Mouse (Mus musculus) forebrain, embryonic 16.5 days (tissue): ENCODE measurements around the gene Pth1r. TPM values are rescaled to one million over a fixed set of nuclear protein-coding genes. Genes with fewer than 3 reads are reported as not detected.

Experiments
- ATAC-seq: fragments of 200-750 bp; cut with Nextera tagmentation; 2 replicates; pipeline ENCODE4 v1.8.0; 2017; ENCODE audit warnings: mild to moderate bottlenecking, moderate library complexity
- H3K27ac ChIP-seq: fragments of 300-500 bp; sonication (generic); 2 replicates; pipeline ENCODE4 v1.5.1; 2014; ENCODE audit warnings: low read length, control low read depth
- H3K27me3 ChIP-seq: fragments of 300-500 bp; sonication (generic); replicated peaks from 2 replicates; pipeline ENCODE4 v1.6.1; 2014; ENCODE audit warnings: low read length; ENCODE audit not compliant: control insufficient read depth, insufficient read depth
- H3K36me3 ChIP-seq: fragments of 300-500 bp; sonication (generic); 2 replicates; pipeline ENCODE4 v1.6.1; 2014; ENCODE audit not compliant: control insufficient read depth, insufficient read depth
- H3K4me1 ChIP-seq: fragments of 300-500 bp; sonication (generic); replicated peaks from 2 replicates; pipeline ENCODE4 v1.6.1; 2014; ENCODE audit warnings: low read length; ENCODE audit not compliant: control insufficient read depth, insufficient read depth
- H3K4me2 ChIP-seq: fragments of 300-500 bp; sonication (generic); 2 replicates; pipeline ENCODE4 v1.6.1; 2014; ENCODE audit warnings: mild to moderate bottlenecking, low read length, control low read depth
- H3K4me3 ChIP-seq: fragments of 300-500 bp; sonication (generic); replicated peaks from 2 replicates; pipeline ENCODE4 v1.5.1; 2014; ENCODE audit warnings: mild to moderate bottlenecking, low read length, control low read depth
- H3K9ac ChIP-seq: fragments of 300-500 bp; sonication (generic); replicated peaks from 2 replicates; pipeline ENCODE4 v1.6.1; 2014; ENCODE audit warnings: low read depth, low read length, control low read depth
- H3K9me3 ChIP-seq: fragments of 300-500 bp; sonication (generic); 2 replicates; pipeline ENCODE4 v1.6.1; 2016; ENCODE audit warnings: low read length; ENCODE audit not compliant: control insufficient read depth
- WGBS: fragments of 180-500 bp; shearing (Covaris S2); extraction: QIAGEN DNeasy Blood & Tissue Kit; methylation state at CpG from one replicate; pipeline ENCODE4 v1.1.7; 2014; 5-methylcytosine and 5-hydroxymethylcytosine counted together
- polyA plus RNA-seq: library from polyadenylated mRNA; unstranded; fragments of >200 nt; fragmentation: Nextera tagmentation; extraction: Ambion mirVana; gene quantifications from 2 replicates; pipeline ENCODE4 v1.2.1, GENCODE M21; 2015

The Pth1r gene
- 6.4 and 8.4 TPM in 2 replicates for polyA plus RNA-seq

- H3K4me1 ChIP-seq = peaks cover 12% of the 10 kb centered on the region
- no peaks in the 10 kb centered on the region for H3K36me3 ChIP-seq
- H3K27me3 ChIP-seq = peaks cover 19% of the 10 kb centered on the region
- 58% methylated on average over 7 of the region's 7 CpGs for WGBS
- no peak within 1 kb of the TSS for H3K27ac ChIP-seq
- H3K4me2 ChIP-seq = no peak within 1 kb of the TSS
- no peak within 1 kb of the TSS for H3K9ac ChIP-seq
- ATAC-seq = no peak
- H3K9me3 ChIP-seq = no peaks in the 10 kb centered on the region
- no peak within 1 kb of the TSS for H3K4me3 ChIP-seq
Measured at GRCm38 (mm10) chr9:110746961-110747360, at the start of gene Pth1r. Pth1r (minus strand) TSS chr9:110747145.

GRCm38 (mm10) chr9:110790462-110790861 lies 43.5 kb upstream of the Pth1r start:
- no peak for ATAC-seq
- H3K4me2 ChIP-seq = no peak overlapping the region

GRCm38 (mm10) chr9:110788169-110788568 lies 41.2 kb upstream of the Pth1r start:
- Histone ChIP-seq H3K4me3 (no peak overlapping the region), H3K9me3 (no peaks in the 10 kb centered on the region), H3K4me1 (no peaks in the 10 kb centered on the region), H3K36me3 (no peaks in the 10 kb centered on the region), H3K27ac (no peak overlapping the region), H3K27me3 (peaks cover under 1% of the 10 kb centered on the region; the same call in 1 of the 2 replicates), H3K9ac (no peak overlapping the region), H3K4me2 (no peak overlapping the region)
- WGBS = 86% methylated on average over 3 of the region's 3 CpGs
- ATAC-seq = no peak

More at GRCm38 (mm10) chr9:110790462-110790861, 43.5 kb upstream of the Pth1r start:
- WGBS = 75% methylated on average over 4 of the region's 4 CpGs
- H3K27ac ChIP-seq = no peak overlapping the region
- H3K9ac ChIP-seq = no peak overlapping the region
- no peaks in the 10 kb centered on the region for H3K4me1 ChIP-seq
- H3K27me3 ChIP-seq = no peaks in the 10 kb centered on the region
- no peak overlapping the region for H3K4me3 ChIP-seq
- H3K9me3 ChIP-seq = no peaks in the 10 kb centered on the region
- no peaks in the 10 kb centered on the region for H3K36me3 ChIP-seq

GRCm38 (mm10) chr9:110783611-110784010 lies 36.7 kb upstream of the Pth1r start:
- Histone ChIP-seq H3K4me1 (peaks cover 11% of the 10 kb centered on the region), H3K4me3 (no peak overlapping the region), H3K36me3 (no peaks in the 10 kb centered on the region), H3K27me3 (peaks cover 2% of the 10 kb centered on the region; the same call in 1 of the 2 replicates), H3K9me3 (no peaks in the 10 kb centered on the region), H3K9ac (no peak overlapping the region), H3K27ac (no peak overlapping the region), H3K4me2 (no peak overlapping the region)
- no peak for ATAC-seq
- 59% methylated on average over 1 of the region's 1 CpGs for WGBS

- Histone ChIP-seq H3K9ac (peak overlapping the region; percentile 78), H3K36me3 (no peaks in the 10 kb centered on the region), H3K4me1 (peaks cover 11% of the 10 kb centered on the region), H3K27me3 (peaks cover 2% of the 10 kb centered on the region; the same call in 1 of the 2 replicates), H3K4me3 (peak overlapping the region; percentile 55), H3K9me3 (no peaks in the 10 kb centered on the region), H3K4me2 (peak overlapping the region; percentile 74), H3K27ac (peak overlapping the region; percentile 36; the same call in 1 of the 2 replicates)
- ATAC-seq = peak; percentile 69
- WGBS = under 1% methylated on average over 23 of the region's 23 CpGs
Measured at GRCm38 (mm10) chr9:110781731-110782130, 34.8 kb upstream of the Pth1r start.

GRCm38 (mm10) chr9:110781256-110781721 lies 34.3 kb upstream of the Pth1r start:
- Histone ChIP-seq H3K4me3 (peak overlapping the region; percentile 55), H3K27ac (peak overlapping the region; percentile 36; the same call in 1 of the 2 replicates), H3K36me3 (no peaks in the 10 kb centered on the region), H3K9me3 (no peaks in the 10 kb centered on the region), H3K4me2 (peak overlapping the region; percentile 74), H3K9ac (peak overlapping the region; percentile 78), H3K27me3 (peaks cover 2% of the 10 kb centered on the region; the same call in 1 of the 2 replicates), H3K4me1 (peaks cover 11% of the 10 kb centered on the region)
- under 1% methylated on average over 43 of the region's 43 CpGs for WGBS
- peak; percentile 97 for ATAC-seq

GRCm38 (mm10) chr9:110779242-110779913 lies 32.4 kb upstream of the Pth1r start:
- Histone ChIP-seq H3K9me3 (no peaks in the 10 kb centered on the region), H3K36me3 (no peaks in the 10 kb centered on the region), H3K4me2 (no peak overlapping the region), H3K27me3 (peaks cover 2% of the 10 kb centered on the region; the same call in 1 of the 2 replicates), H3K9ac (no peak overlapping the region), H3K4me1 (peaks cover 11% of the 10 kb centered on the region), H3K4me3 (no peak overlapping the region), H3K27ac (no peak overlapping the region)
- ATAC-seq = no peak
- WGBS = 54% methylated on average over 5 of the region's 5 CpGs

GRCm38 (mm10) chr9:110778559-110778958 lies 31.6 kb upstream of the Pth1r start:
- Histone ChIP-seq H3K4me2 (no peak overlapping the region), H3K4me3 (no peak overlapping the region), H3K27ac (no peak overlapping the region), H3K27me3 (peaks cover 2% of the 10 kb centered on the region; the same call in 1 of the 2 replicates), H3K9ac (no peak overlapping the region), H3K36me3 (no peaks in the 10 kb centered on the region), H3K9me3 (no peaks in the 10 kb centered on the region), H3K4me1 (peaks cover 11% of the 10 kb centered on the region)
- ATAC-seq = no peak
- 81% methylated on average over 7 of the region's 7 CpGs for WGBS

GRCm38 (mm10) chr9:110778100-110778499 lies 31.2 kb upstream of the Pth1r start:
- WGBS = 59% methylated on average over 1 of the region's 1 CpGs
- H3K9ac ChIP-seq = no peak overlapping the region
- peaks cover 11% of the 10 kb centered on the region for H3K4me1 ChIP-seq
- H3K9me3 ChIP-seq = no peaks in the 10 kb centered on the region
- H3K4me2 ChIP-seq = no peak overlapping the region
- peaks cover 2% of the 10 kb centered on the region; the same call in 1 of the 2 replicates for H3K27me3 ChIP-seq
- ATAC-seq = no peak
- H3K27ac ChIP-seq = no peak overlapping the region
- H3K36me3 ChIP-seq = no peaks in the 10 kb centered on the region
- no peak overlapping the region for H3K4me3 ChIP-seq
